Mouse (Mus musculus) ZHBTc4 (cell line): ENCODE measurements around the gene Cdkn2aip.
A peak's percentile ranks its signal among the peaks of the same experiment; 100 is the strongest.

Source experiments
- DNase-seq: peaks from one replicate; pipeline ENCODE4 v3.0.0-alpha.2; 2011; ENCODE audit warnings: low read depth, low spot score

Gene Cdkn2aip

DNA sequence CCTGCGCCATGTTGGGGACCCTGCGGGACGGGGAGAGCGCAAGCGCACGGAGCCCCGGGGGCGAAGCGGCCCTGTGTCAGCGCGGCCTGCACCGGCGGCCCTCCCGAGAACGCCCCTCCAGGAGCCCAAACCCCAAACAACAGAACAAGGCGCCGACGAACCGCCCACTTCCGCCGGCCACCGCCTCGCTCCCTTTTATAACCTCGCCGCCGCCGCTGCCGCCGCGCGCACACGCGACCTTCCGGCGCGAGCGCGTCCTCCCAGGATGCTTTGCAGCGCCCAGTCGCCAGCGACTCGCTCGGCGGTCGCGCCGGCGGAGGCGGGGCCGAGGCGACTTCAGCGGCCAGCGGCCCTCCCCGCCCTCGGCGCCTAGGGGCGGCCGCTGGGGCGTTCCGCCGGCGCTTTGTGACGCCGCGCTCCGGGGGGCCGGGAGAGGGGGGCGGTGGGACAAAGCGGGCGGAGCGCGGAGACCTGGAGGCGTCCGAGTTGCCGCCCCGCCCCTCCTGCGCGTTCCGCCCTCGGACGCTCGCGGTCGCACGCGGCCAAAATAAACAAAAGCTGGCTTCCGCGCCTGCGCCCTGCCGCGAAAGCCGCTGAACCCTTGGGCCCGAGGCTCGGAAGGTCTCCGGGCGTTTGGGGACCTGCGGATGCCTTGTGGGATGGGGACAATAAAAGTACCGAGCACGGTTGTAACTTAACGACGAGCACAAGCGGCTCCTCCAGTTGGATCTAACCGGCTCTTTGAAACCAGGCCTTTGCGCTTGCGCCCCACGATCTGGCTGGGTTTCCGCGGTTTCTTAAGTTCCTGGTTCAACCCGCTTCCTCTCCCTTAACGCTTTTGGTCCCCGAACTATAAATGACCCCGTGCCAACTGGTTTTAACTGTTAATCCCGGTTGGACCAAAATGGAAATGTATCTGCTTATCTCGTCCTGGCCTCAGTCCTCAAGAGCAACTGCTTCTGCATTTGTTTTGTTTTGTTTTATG is at the start of gene Cdkn2aip:
Gene Cdkn2aip, minus strand, starts transcription at position 172 of the 985 bp plus-strand sequence.
- DNase-seq: peak; percentile 98

DNA sequence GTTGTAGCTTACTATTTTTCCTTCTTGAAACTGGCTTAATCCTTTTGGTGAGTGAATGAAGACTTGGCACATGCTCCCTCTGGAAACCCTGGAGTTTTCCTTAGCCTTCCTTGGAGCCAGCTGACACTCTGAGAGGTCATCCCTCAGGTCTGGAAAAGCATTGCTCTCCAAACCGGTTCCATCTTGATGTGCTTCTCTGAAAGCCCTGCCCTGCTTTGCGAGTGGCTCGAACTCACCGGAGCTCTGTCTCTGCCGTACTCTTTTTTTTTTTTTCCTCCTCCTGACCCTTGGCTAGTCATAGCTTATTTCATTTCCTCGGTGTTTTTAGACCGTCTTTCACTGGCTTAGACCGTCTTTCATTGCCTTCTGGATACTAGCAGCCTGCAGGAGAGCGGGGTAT is 49.5 kb upstream of the Cdkn2aip start:
- DNase-seq: peak; percentile 77

DNA sequence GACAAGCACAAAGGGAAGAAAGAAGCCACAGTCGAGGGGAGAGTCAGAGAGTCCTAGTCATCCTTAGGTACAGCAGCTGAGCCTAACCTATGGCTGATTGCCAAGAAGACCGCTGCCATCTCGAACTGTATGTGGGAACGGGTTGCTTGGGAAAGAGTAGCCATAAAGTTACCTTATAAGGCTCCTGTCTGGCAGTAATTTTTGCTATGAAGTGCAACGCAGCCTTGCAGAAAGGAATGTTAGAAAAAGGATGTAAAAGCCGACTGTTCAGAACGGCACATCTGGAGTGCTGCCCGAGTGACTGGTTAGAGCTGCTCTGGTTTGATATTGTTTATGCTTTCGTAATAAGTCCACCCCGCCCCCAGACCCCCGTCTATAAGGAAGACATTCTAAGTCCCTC is 47.0 kb upstream of the Cdkn2aip start:
- no peak for DNase-seq

DNA sequence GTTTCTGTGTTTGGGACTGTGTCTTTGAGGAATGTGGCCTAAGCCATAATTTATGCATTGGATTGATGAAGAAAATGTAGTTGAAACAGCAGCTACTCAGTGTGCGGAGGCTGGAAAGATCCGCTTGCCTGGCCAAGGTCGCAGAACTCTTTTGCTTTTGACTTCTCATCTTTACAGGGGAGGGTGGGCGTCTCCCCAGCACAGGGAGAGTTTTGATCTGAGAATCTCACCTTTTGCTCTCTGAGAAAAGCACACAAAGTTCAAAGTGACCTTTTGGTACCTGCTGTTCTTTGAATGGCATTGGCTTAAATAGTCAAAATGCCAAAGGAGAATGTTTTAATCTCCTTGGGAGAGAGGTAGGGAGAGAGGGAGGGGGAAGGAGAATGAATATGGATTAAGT is 46.5 kb upstream of the Cdkn2aip start:
- peak; percentile 82 for DNase-seq

DNA sequence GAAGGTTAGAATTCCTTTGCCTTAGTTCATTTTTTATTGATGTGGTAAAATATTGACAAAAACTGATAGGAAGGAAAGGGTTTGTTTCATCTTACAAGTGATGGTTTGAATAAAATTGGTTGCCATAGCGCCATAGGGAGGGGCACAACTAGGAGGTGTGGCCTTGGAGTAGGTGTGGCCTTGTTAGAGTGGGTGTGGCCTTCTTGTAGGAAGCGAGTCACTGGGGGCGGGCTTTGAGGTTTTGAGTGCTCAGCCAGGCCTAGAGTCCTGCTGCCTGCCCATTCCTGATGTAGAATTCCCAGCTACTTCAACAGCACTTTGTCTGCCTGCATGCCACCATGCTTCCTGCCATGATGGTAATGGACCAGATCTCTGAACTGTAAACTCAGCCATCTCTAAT is 39.4 kb upstream of the Cdkn2aip start:
- DNase-seq: peak; percentile 75

DNA sequence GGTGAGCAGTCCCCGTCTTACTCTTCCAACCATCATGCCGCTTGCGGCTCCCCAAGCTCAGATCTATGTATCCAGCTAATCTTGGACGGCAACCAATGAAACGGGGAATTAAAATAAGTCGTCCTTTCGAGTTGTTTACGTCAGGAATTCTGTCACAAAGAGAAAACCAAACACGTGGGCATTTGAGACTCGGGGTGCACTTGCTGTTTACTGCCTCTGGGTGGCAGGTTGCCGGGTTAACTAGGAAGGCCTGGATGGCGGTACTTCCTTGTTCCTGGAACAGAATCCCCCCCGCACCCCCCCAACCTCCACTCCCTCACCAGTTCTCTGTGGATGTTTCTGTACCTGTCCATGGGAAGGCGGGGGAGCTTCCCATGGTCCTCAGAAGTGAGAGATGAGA is 36.4 kb upstream of the Cdkn2aip start:
- peak; percentile 89 for DNase-seq

DNA sequence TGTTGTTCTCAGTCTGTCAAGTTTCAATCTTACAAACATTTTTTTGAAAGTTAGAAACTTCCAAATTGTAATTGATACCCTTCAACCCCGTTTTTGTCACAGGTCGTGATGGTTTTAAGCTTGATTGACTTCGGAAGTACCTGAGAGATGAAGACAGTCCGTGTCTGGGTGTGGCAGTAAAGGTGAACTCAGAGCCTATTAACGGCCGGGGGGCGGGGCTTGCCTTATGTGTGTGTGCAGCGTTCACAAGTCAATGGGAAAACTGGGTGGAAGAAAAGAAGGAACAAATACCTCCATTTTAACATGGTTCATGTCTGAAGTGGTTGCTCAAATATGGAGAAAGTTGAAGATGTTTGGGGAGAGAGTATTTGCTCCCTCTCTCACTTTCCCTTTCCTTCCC is 35.8 kb upstream of the Cdkn2aip start:
- DNase-seq: no peak

DNA sequence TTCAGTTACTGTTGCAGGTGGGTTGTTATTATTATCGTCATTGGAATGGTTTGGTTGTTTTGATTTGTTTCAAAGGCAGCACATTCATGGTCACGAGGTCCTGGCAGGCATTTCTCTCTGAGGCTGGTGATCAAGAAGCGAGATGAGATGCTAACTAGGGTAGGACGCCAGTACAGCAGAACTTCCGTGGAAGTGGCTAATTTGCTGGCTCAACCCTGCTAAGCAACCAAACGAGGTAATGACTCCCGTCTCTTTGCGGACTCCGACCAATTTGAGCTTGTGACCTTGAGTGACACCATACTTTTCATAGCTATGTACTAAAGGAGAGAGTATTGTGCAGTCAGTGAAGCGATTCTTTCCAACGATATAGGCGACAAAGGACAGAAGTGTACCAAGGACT is 32.6 kb upstream of the Cdkn2aip start:
- no peak for DNase-seq

DNA sequence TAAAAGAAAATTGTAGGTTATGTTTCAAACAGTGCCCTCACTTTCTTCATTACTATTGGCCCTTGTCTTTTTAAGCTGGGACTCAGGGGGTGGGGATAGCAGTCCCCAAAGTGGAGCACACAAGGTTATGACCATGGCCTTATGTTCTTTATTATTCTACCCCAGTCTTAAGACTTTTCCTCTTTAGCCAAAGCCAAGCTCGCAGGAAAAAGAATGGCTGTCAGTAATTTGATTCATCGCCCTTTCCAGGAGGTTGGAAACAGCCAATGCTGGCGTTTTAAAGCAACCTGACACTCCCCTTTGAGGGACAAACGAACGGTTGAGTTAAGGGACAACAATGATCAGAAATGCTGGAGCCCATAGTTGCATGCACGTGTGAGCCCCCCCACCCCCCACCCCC is 32.1 kb upstream of the Cdkn2aip start:
- DNase-seq: no peak

DNA sequence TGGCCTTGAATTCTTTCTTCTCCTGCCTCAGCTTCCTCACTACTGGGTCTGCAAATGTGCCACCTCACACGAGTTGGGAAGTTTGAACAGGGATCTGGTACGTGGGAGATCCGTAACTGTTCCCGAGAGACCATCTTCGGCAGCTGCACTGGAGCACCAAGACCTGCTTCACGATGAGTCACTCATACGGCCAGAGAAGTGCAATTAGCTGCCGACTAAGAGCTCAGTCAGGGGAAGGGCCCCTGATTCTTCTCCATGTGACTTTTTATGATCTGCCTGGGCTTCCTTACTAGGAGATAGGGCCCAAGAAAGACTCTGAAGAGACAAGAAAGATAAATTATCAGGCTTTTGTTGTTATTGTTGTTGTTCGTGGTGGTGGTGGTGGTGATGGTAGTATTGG is 31.1 kb upstream of the Cdkn2aip start:
- no peak for DNase-seq

DNA sequence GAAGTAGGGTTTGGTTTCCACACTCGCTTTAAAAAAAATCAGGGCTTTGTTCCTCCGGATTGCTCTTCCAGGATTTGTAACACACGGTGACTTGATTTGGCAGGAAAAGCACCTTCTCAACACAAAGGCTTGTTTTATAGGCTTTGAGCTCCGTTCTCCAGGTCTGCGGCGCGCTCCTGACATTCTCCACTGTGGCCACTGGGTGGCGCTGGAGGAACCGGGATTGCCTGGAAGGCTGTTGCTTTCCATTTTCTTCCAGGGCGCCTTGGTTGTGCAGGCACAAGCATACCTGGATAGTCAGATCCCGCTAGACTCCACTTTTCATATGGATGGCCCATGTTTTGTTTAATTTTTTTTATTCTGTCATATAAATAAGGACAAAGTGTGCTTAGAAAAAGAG is 29.7 kb upstream of the Cdkn2aip start:
- peak; percentile 92 for DNase-seq

DNA sequence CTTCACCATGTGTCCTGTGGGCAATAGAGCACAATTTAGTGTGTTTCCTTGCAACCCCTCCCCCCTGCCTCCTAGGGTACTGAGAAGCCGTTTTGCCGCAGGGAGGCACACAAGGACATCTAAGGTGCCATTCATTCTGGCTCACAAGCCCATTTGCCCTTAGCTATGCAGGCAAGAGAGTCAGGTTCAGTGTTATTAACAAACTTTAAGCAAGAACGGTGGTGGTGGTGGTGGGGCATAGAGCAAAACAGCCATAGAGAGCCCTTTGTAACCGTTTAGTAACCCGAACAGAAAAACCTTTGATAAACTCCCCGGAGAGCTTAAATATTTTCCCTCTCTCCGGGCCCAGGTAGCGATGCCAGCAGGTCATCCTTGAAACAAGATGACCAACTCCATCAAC is 29.3 kb upstream of the Cdkn2aip start:
- DNase-seq: no peak

DNA sequence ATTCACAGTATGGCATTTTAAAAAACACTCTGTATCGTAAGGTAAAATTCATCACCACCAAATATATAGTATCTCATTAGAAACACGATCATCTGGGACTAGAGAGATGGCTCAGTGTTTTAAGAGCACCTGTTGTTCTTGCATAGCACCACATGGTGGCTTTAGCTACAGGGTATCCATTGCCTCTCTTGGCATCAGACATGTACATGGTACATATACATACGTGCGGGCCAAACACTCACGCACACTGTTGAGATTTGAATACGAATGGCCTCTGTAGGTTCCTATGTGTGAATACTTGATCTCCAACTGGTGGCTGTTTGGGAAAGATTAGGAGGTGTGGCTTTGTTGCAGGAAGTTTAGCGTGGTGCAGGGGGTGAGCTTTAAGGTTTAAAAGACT is 28.6 kb upstream of the Cdkn2aip start:
- DNase-seq: peak; percentile 56

DNA sequence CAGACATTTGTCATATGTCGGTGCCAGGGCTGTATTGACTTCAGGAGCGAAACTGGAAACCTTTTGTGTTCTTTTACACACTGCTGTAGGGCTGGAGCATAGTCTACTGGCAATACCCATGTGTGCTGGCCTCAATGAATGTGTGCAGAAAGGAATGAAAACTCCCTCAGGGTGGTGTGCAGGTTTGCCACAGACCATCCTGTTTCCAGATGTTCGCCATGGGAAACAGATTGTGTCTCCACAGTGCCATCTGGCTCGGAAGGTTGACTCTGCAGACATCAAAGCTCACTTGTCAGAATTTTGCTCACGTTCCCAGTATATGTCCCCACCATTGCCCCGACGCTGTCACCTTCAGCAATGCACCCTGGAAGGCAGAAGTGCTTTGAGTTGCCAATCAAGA is 23.4 kb upstream of the Cdkn2aip start:
- DNase-seq: no peak

DNA sequence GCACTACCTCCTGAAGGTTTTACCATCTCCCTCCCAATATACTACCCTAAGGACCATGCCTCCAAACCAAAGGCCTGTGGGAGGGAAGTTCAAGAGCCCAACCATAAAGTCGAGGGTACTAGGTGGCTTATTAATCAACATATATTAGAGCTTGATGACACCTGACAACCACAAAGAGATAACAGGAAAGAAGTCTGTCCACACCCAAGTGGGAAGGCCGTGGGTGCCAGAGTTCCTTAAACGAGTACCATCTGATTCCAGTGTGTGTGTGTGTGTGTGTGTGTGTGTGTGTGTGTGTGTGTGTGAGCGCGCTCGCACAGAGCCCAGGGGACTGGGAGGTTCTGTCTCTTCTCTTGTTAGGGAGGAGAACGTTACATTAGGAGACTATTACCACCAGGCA is 15.6 kb upstream of the Cdkn2aip start:
- no peak for DNase-seq

DNA sequence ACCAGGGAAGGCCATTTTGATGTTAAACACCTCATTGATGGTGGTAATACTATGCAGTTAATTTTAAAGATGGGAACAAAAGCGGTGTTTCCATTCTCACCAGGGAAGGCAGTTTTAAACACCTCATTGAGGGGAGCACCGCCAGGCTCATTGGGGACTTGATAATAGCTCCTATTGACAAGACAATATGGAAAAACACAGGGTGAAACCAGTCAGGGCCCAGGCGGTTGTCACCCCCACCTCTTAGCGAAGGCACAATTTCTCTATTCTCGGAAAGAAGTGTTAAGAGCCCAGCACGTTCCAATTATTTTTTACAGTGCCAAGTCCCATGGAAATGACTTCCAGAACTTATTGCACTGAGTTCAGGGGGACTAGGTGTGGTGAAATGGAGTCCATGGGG is 13.2 kb upstream of the Cdkn2aip start:
- DNase-seq: peak; percentile 62

DNA sequence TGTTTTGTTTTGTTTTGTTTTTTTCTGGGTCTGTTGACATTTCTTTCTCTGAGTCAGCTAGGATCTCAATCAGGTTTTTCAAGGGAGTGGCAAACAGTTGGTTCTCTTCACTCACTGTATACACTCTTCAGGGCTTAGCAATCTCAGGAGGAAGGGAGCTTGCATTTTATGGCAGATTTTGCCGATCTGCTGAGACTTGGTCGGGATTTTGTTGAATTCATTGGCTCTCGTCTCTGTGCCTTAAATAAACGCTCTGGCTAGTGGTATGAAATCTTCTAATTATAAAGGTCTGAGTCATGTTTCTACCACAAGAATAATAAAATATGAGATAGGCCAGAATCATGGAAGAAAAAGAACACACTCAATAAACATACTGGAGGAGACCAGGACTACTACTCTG is 7.9 kb upstream of the Cdkn2aip start:
- no peak for DNase-seq

DNA sequence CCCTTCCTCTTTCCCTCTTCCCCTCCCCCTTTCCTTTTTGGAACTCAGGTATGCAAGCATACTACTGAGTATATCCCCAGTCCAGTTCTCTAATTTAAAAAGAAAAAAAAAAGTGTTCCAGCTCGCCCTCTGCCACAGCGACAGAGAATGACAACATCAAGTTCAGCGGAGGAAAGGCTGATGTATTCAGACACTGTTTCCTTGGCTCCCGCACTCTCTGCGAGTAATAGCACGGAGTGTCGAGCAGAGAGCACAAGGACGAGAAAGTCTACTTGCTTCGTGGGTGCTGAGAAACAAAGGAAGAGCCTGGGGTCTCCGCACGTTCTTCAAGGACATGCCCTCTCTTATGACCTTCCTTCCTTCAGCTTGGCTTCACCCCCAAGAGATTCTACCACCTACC is 4.9 kb upstream of the Cdkn2aip start:
- DNase-seq: peak; percentile 50

DNA sequence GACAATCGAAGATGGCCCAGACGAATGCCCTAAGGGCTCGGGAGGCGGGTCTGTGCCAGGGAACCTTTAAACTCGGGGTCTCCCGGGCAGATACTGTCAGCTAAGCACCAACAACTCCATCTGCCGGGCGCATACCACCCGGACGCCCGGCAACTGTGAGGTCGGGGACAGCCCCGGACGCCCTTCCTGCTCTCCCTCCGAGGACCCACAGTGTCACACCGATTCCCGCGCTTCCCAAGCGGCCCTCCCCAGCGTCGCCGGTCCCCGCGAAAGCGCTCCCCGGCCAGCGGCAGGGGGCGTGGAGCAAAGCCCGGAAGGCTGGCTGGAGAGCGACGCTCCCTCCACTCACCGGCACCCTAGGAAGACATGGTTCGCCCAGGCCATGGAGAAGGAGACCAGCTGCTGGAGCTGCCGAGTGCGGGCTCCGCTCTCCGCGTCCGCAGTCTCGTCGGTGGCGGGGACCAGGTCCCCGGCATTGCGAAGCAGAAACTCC is 515 bp downstream of the Cdkn2aip start:
- peak; percentile 75 for DNase-seq

DNA sequence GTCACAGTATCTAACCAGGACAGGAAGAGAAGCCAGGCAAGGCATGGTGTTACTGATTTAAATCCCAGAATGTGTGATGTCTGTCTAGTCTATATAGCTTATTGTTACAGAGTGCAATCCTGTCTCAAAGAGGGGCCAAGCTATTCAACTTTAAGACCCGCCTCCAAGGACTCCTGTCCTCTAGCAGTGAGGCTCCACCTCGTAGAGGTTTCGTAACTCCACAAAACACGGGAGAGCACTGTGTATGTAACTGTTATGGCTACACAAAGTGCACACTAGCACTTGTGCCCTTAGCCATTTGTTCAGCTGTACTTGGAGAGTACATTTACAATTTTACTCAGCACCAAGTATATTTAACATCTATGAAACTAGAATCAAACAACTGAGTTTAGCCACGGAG is 5.6 kb downstream of the Cdkn2aip start:
- no peak for DNase-seq

DNA sequence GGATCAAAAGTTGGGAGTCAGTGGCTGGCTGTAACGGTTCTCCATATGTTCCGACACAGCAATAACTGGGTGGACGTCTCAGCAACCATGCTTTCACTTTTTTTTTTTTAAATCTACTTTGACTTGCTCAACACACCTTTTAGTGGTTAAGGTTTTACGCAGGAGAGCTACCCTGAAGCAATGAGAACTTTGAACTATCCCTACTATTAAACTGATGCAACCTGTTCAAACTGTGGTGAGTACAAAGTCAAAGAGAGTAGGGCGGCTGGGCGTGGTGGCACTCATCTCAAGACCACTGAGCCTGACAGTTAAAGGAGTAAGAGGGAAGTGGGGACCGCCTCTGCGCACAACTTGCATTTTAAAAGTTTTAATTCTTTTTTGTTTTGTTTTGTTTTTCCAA is 7.0 kb downstream of the Cdkn2aip start:
- no peak for DNase-seq

DNA sequence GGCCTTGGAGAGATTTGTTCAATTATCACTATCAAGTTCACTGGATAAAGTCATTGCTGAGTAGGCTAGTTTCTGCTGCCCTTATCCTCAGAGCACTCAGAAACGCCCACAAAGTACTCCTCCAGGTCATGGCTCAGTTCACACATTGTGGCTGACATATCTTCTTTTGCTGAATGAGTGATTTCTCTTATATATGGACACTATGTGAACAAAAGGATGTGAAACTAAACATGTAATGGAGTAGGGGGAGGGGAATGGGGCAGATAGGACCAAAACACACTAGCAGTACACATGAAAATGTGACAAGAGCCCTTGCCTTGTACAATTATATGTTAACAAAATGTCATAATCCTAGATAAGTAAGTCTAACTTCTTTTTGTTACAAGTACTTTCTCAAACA is 11.4 kb downstream of the Cdkn2aip start:
- no peak for DNase-seq

DNA sequence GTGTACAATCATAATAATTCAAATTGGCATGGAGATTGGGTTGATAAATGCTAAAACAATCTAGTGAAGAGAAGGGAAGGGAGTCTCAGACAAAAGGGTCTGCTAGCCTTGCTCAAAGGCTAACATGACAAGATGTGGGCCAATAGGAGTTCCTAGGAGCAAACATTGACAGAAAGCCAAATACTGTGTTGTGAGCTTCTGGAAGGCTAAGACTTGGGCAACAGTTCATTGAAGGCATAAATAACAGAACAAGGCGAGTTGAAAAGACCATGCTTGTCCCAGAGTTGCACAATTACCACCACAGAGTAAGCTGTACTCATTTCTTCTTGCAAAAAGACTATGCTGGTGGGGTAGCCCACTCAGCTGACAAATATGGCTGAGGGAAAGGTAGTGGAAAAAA is 16.0 kb downstream of the Cdkn2aip start:
- no peak for DNase-seq
